Mouse (Mus musculus) liver, embryonic 16.5 days (tissue): Measurements from ENCODE around the gene Tia1. TPM values are rescaled to one million over a fixed set of nuclear protein-coding genes. Genes with fewer than 3 reads are reported as not detected.

Experiments
- ATAC-seq: fragments of 200-750 bp; cut with Nextera tagmentation; 2 replicates; pipeline ENCODE4 v1.8.0; 2017; ENCODE audit warnings: low read depth, mild to moderate bottlenecking, moderate number of reproducible peaks, moderate library complexity
- H3K27ac ChIP-seq: fragments of 300-500 bp; sonication (generic); 2 replicates; pipeline ENCODE4 v1.5.1; 2014; ENCODE audit warnings: mild to moderate bottlenecking, low read length
- H3K27me3 ChIP-seq: fragments of 300-500 bp; sonication (generic); 2 replicates; pipeline ENCODE4 v1.6.1; 2014; ENCODE audit warnings: low read depth, low read length, mixed read lengths; ENCODE audit not compliant: control insufficient read depth, insufficient read depth
- H3K36me3 ChIP-seq: fragments of 300-500 bp; sonication (generic); 2 replicates; pipeline ENCODE4 v1.6.1; 2014; ENCODE audit warnings: mild to moderate bottlenecking; ENCODE audit not compliant: control insufficient read depth, insufficient read depth
- H3K4me1 ChIP-seq: fragments of 300-500 bp; sonication (generic); 2 replicates; pipeline ENCODE4 v1.6.1; 2014; ENCODE audit warnings: low read depth, low read length, mixed read lengths; ENCODE audit not compliant: control insufficient read depth
- H3K4me2 ChIP-seq: fragments of 300-500 bp; sonication (generic); 2 replicates; pipeline ENCODE4 v1.6.1; 2014; ENCODE audit warnings: low read depth, low read length, mixed read lengths
- H3K4me3 ChIP-seq: fragments of 300-500 bp; sonication (generic); 2 replicates; pipeline ENCODE4 v1.5.1; 2014; ENCODE audit warnings: low read depth, mild to moderate bottlenecking, low read length
- H3K9ac ChIP-seq: fragments of 300-500 bp; sonication (generic); 2 replicates; pipeline ENCODE4 v1.6.1; 2014; ENCODE audit warnings: low read depth, low read length
- H3K9me3 ChIP-seq: fragments of 300-500 bp; sonication (generic); replicated peaks from 2 replicates; pipeline ENCODE4 v1.6.1; 2016; ENCODE audit warnings: low read length; ENCODE audit not compliant: control insufficient read depth
- WGBS: fragments of 180-500 bp; shearing (Covaris S2); extraction: QIAGEN DNeasy Blood & Tissue Kit; methylation state at CpG from one replicate; pipeline ENCODE4 v1.1.7; 2014; ENCODE audit not compliant: insufficient replicate concordance; 5-methylcytosine and 5-hydroxymethylcytosine counted together
- polyA plus RNA-seq: library from polyadenylated mRNA; unstranded; fragments of >200 nt; fragmentation: Nextera tagmentation; extraction: Ambion mirVana; gene quantifications from 2 replicates; pipeline ENCODE4 v1.2.1, GENCODE M21; 2015

Tia1 gene
- polyA plus RNA-seq, 1 experiment from 2014 or later: 17.5 TPM

DNA sequence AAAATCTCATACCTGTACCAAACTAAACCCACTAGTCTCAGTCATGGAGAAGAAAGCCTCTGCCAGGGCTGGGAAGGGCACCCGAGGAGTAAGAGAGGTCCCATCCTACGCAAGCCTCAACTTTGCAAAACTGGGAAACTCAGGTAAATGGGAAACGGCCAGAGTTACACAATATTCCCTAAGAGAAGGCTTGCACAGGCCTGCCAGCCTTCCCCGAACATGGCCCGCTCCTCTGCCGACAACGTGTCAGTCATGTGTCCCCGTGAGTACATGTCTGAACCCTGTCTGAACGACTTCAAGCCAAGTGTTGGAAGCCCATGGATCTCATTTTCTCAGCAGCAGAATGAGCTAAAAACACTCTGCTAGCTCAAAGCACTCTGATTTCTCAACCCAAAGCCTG, 9.0 kb upstream of the Tia1 start:
- H3K27me3 ChIP-seq: no peaks in the 10 kb centered on the region
- peaks cover 24% of the 10 kb centered on the region for H3K36me3 ChIP-seq
- peak overlapping the region; percentile 95 for H3K4me3 ChIP-seq
- no peaks in the 10 kb centered on the region for H3K9me3 ChIP-seq
- no peak overlapping the region for H3K9ac ChIP-seq
- H3K4me1 ChIP-seq: peaks cover 25% of the 10 kb centered on the region
- WGBS: 66% methylated on average over 9 of the region's 9 CpGs
- ATAC-seq: no peak
- H3K4me2 ChIP-seq: peak overlapping the region; percentile 89
- H3K27ac ChIP-seq: peak overlapping the region; percentile 47

DNA sequence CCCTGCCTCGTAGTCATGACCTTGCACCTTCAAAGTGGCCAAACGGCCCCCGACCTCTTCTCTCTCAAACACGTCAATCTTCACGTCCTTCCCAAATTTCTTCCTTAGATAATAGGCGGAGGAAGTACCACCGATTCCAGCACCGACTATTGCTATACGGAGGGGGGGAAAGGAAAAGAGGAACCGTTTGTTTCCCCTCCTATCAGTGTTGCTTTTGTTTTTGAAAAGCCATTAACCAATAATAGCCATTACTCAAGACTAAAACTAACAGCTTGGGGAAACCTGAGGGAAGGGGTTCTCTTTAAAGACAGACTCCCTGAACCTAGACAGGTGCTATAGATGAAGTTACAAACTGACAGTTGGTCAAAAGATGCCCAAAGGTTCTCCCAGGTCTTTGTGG, 8.1 kb upstream of the Tia1 start:
- H3K9ac ChIP-seq: peak overlapping the region; percentile 85
- H3K4me1 ChIP-seq: peaks cover 28% of the 10 kb centered on the region
- H3K27ac ChIP-seq: peak overlapping the region; percentile 89
- peak overlapping the region; percentile 89 for H3K4me2 ChIP-seq
- ATAC-seq: no peak
- WGBS: 9% methylated on average over 10 of the region's 10 CpGs
- peaks cover 15% of the 10 kb centered on the region for H3K36me3 ChIP-seq
- H3K27me3 ChIP-seq: no peaks in the 10 kb centered on the region
- H3K9me3 ChIP-seq: no peaks in the 10 kb centered on the region
- peak overlapping the region; percentile 95 for H3K4me3 ChIP-seq

DNA sequence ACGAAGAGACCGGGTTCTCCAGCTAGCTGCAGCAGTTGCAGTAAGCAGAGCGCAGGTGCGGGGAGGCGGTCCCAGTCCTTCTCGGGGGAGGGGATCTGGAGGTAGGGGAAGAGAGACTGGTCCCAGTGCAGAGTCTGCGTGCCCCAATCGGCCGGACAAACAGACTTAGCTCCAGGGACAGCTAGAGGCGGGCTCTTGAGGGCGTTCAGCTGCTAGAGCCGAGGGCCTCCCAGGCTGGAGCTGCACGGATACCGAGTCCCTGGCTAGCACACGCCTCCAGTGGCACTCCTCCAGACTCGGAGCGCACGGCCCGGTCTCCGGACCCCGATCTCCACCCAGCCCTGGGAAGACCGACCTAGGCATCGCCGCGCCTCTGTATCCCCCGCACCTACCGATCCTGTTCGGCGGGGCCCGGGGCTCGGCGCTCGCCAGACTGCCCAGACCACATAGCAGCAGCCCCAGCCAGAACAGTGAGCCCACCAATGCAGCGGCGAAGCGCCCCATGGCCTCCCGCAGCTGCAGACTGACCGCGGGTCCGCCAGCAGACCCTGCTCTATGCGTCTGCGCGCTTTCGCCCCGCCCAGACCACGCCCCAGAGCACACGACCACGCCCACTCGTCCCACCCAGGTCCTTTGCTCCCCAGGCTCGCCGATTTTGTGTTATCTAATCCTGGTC, 7.3 kb upstream of the Tia1 start, which contains the start of gene Pcyox1:
TSS of gene Pcyox1 (minus strand) at position 574 of the 676 bp plus-strand sequence.
- H3K9me3 ChIP-seq: no peaks in the 10 kb centered on the region
- H3K27ac ChIP-seq: peak within 1 kb of the TSS; percentile 89
- no peaks in the 10 kb centered on the region for H3K27me3 ChIP-seq
- H3K36me3 ChIP-seq: peaks cover 7% of the 10 kb centered on the region
- peak; percentile 87 for ATAC-seq
- H3K4me3 ChIP-seq: peak within 1 kb of the TSS; percentile 95
- H3K9ac ChIP-seq: peak within 1 kb of the TSS; percentile 85
- H3K4me1 ChIP-seq: peaks cover 31% of the 10 kb centered on the region
- under 1% methylated on average over 50 of the region's 51 CpGs for WGBS
- H3K4me2 ChIP-seq: peak within 1 kb of the TSS; percentile 89

DNA sequence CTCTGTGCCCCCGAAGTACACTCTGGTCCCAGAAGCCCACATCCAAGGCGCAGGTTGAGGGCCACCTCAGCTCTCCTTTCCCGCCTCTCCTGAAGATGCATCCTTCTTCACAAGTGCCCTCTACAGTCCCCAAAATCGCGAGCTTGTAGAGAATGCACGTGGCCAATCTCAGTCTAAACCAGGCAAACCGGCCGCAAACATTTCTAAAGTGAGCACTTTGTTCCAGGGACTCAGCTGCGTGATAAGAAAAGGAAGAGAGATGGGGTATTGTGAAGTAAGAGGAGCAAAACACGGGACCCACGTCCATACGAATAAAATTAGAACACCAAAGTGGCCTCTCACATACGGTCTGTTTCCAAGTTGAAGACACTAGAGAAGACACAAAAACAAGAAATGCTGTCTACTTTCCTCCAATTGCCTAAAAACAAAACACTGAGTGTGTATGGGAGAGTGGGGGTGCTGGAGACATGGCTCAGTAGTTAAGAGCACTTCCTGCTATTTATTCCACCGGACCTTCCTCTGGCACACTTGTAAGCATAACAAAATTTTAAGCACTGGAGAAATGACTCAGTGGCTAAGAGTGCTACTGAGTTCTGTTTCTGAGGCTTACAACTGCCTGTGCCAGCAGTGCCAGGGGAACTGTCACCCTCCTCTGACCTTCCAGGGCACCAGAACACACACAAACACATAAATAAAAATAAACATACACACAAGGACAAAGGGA, 6.6 kb upstream of the Tia1 start:
- H3K4me1 ChIP-seq: peaks cover 31% of the 10 kb centered on the region
- H3K9ac ChIP-seq: peak overlapping the region; percentile 85
- 3% methylated on average over 14 of the region's 14 CpGs for WGBS
- H3K27me3 ChIP-seq: no peaks in the 10 kb centered on the region
- peak overlapping the region; percentile 89 for H3K27ac ChIP-seq
- ATAC-seq: no peak
- H3K4me3 ChIP-seq: peak overlapping the region; percentile 95
- H3K4me2 ChIP-seq: peak overlapping the region; percentile 89
- H3K9me3 ChIP-seq: no peaks in the 10 kb centered on the region
- peaks cover 4% of the 10 kb centered on the region; the same call in 1 of the 2 replicates for H3K36me3 ChIP-seq

DNA sequence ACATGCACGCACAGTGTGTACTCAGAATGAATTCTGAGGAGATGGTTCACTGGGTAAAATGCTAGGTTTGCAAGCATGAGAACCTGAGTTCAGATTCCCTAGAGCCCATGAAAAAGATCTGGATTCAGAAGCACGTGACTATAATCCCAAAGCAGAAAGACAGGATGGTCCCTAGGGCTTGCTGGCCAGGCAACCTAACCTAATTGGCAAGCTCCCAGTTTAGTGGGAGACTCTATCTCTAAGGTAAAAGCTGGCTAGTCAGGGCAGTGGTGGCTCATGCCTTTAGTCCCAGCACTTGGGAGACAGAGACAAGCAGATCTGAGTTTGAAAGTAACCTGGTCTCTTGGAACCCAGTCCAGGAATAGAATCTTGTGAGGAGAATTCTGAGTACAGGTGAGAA, 5.0 kb upstream of the Tia1 start:
- peaks cover 33% of the 10 kb centered on the region for H3K4me1 ChIP-seq
- no peaks in the 10 kb centered on the region for H3K27me3 ChIP-seq
- H3K9me3 ChIP-seq: no peaks in the 10 kb centered on the region
- WGBS: 77% methylated on average over 2 of the region's 2 CpGs
- no peak overlapping the region for H3K9ac ChIP-seq
- no peak overlapping the region for H3K4me3 ChIP-seq
- no peak overlapping the region for H3K4me2 ChIP-seq
- no peak for ATAC-seq
- no peak overlapping the region for H3K27ac ChIP-seq
- H3K36me3 ChIP-seq: peaks cover 4% of the 10 kb centered on the region; the same call in 1 of the 2 replicates

DNA sequence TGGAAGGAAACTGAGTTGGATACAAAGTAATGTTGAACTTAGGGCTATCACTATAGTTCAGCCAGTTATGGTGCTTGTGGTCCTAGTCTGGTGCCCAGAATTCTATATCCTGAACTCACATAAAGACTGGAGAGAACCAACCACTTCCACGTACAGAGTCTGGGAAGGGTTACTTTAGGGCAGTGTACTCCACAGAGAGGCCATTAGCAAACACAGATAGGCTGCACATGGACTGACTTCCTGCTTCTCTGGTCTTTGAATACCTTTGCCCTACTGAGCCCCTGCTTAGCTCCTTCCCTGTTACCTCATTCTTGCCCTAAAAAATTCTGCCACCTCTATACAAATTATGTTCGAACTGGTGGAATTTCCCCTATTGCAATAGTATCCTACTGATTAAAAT, 4.0 kb upstream of the Tia1 start:
- Histone ChIP-seq H3K36me3 (no peaks in the 10 kb centered on the region), H3K27ac (0 out of 2 replicates have a peak overlapping the region, but pooled peaks have one; percentile 16), H3K4me3 (no peak overlapping the region), H3K4me2 (no peak overlapping the region), H3K27me3 (no peaks in the 10 kb centered on the region), H3K9ac (no peak overlapping the region), H3K4me1 (peaks cover 32% of the 10 kb centered on the region), H3K9me3 (no peaks in the 10 kb centered on the region)
- 43% methylated on average over 2 of the region's 2 CpGs for WGBS
- no peak for ATAC-seq

DNA sequence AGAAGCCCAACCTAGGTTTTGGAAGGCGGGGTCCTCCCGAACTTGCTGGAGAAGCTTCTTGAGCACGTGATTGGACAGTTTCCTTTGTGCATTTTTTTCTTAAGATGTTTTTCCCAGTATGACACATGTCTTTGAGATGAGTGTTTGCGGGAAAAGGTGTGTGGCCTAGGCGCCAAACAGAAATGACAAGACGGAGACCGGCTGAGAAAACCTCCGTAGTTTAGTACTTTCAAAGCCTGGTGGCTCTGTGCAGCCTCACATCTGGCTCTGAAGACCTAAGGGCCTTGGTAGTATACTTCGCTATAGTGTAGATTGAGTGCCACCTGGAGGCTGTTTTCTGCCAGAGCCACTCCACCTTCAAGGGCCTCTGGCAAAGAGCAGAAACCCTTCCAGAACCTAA, 3.0 kb upstream of the Tia1 start:
- Histone ChIP-seq H3K9ac (peak overlapping the region; percentile 37; the same call in 1 of the 2 replicates), H3K4me2 (peak overlapping the region; percentile 53), H3K27me3 (no peaks in the 10 kb centered on the region), H3K9me3 (no peaks in the 10 kb centered on the region), H3K4me3 (peak overlapping the region; percentile 35), H3K4me1 (peaks cover 28% of the 10 kb centered on the region), H3K36me3 (no peaks in the 10 kb centered on the region), H3K27ac (no peak overlapping the region)
- ATAC-seq: peak; percentile 25
- WGBS: 3% methylated on average over 9 of the region's 9 CpGs

DNA sequence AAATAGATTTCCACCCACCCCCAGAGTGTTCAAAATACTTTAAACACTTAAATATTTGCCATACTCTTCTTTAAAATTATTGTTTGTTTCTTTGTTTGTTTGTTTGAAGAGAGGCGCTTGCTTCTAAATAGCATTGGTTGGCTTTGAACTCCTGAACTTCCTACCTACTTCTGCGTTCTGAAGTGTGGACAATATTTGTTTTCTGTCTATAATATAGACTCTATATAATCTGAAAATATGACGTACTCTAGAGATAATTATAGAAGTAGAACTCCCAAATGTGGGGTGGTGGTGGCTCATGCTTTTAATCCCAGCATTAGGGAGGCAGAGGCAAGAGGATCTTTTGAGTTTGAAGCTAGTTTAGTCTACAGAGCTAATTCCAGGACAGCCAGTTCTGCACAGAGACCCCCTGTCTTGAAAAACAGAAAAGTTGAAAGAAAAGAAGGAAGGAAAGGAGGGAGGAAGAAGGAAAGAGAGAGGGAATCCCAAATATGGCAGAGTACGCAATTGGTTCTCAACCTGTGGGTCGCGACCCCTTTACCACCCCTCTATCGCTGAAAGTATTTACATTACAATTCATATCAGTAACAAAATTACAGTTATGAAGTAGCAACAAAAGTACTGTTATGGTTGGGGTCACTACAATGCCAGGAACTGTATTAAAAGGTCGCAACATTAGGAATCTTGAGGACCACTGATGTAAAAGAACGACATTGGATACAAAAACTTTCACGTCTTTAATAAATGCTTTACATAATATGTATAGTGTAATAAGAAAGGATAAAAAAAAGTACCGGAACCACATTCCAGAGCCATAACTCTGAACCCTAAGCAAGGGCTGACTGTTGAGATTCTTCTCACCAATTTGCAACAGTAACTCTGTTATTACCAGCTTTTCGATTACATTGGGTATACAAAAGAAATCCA, 1.1 kb upstream of the Tia1 start:
- H3K9me3 ChIP-seq: no peaks in the 10 kb centered on the region
- WGBS: 33% methylated on average over 12 of the region's 12 CpGs
- no peak for ATAC-seq
- peak overlapping the region; percentile 40; the same call in 1 of the 2 replicates for H3K9ac ChIP-seq
- H3K4me3 ChIP-seq: peak overlapping the region; percentile 83
- peaks cover 12% of the 10 kb centered on the region for H3K4me1 ChIP-seq
- no peaks in the 10 kb centered on the region for H3K27me3 ChIP-seq
- H3K27ac ChIP-seq: no peak overlapping the region
- peak overlapping the region; percentile 39 for H3K4me2 ChIP-seq
- H3K36me3 ChIP-seq: no peaks in the 10 kb centered on the region; the same call in 1 of the 2 replicates
